Mouse (Mus musculus): Measurements from ENCODE around the gene Zscan4-ps2. TPM values are rescaled to one million over a fixed set of nuclear protein-coding genes. Genes with fewer than 3 reads are reported as not detected.
"Not testable (repeated sequence)": the region's sequence is repeated elsewhere in the genome, so short reads cannot be mapped to it uniquely, and the experiment has no call there.

Zscan4-ps2 gene
- polyA plus RNA-seq (2012; rRNA removed), result not detected in 2 replicates

DNA sequence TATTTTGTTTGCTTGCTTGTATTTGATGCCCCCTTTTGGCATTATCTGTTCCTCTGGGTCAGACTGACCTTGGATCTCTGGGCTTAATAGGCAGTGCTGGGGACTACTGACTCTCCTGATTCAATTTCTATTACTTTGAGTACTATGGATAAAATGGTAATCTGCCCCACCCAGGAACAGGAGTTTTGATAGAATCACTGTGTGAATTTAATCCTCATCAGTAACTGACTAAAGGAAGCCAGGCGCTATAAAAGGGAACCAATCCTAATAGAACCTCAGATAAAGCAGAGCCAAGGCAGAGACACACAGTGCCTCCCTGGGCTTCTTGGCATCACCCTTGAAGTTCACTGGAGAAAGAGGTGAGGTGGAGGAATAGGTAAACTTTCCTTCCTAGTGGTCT lies at the start of gene Zscan4-ps2:
Zscan4-ps2 (plus strand) TSS at position 301 of the 400 bp plus-strand sequence.
- not testable (repeated sequence) for H3K4me3 ChIP-seq (ENCODE audit: insufficient read depth, low read length); H3K4me1 ChIP-seq (ENCODE audit: control insufficient read depth, insufficient read depth, low read length); H3K27ac ChIP-seq (ENCODE audit: insufficient read depth, low read length)

Other genes starting within 250 kb of the Zscan4-ps2 start
- not detected in 2 replicates for gene Zscan4e, start 203.6 kb upstream of the Zscan4-ps2 start, polyA plus RNA-seq (2012; rRNA removed)
- gene Zscan4f, start 116.4 kb upstream of the Zscan4-ps2 start, polyA plus RNA-seq (2012; rRNA removed), result not detected in 2 replicates
- gene Zscan4-ps3, start 95.0 kb downstream of the Zscan4-ps2 start, polyA plus RNA-seq (2012; rRNA removed), result not detected in 2 replicates
- gene Vmn1r72, start 165.8 kb downstream of the Zscan4-ps2 start, polyA plus RNA-seq (2012; rRNA removed), result not detected in 2 replicates
- gene Vmn1r73, start 216.0 kb downstream of the Zscan4-ps2 start, polyA plus RNA-seq (2012; rRNA removed), result not detected in 2 replicates